Mouse (Mus musculus): ENCODE data around the gene Agtpbp1.

DNA sequence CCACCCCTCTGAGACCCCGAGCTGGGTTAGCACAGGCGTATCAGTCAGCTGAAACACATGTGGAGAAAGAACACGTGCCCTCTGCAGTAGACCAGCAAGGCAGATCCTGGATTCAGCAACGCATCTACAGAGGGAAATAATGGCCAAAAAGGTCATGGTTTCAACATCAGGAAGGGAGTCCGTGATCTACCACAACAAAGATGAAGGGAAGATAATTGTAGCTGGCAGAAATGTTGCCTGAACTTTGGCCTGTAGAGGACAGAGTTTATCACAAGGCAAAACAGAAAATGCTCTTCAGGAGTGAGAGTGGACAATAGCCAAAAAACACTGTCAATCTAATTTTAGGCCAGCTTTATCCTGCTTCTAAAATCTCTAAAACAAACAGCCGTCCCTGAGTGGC, 177.8 kb downstream of the Agtpbp1 start:
- TF ChIP-seq HCFC1 (IDR thresholded peaks at IDR 0.05; ENCODE audit: borderline replicate concordance, insufficient read depth, low read length) (no peak), ZNF384 (IDR thresholded peaks at IDR 0.05; ENCODE audit: low read depth, low read length) (no peak), CHD2 (IDR thresholded peaks at IDR 0.05; ENCODE audit: low read depth, low read length) (no peak)
